Mouse (Mus musculus) frontal cortex, postnatal 14 days (tissue): ENCODE measurements around the gene C1ql3.
A peak's percentile ranks its signal among the peaks of the same experiment; 100 is the strongest.

Source experiments
- DNase-seq, 2 experiments: peaks; one replicate each; pipeline ENCODE4 v3.0.0; 2022; ENCODE audit warnings: low spot score in 2 of 2

The C1ql3 gene

DNA sequence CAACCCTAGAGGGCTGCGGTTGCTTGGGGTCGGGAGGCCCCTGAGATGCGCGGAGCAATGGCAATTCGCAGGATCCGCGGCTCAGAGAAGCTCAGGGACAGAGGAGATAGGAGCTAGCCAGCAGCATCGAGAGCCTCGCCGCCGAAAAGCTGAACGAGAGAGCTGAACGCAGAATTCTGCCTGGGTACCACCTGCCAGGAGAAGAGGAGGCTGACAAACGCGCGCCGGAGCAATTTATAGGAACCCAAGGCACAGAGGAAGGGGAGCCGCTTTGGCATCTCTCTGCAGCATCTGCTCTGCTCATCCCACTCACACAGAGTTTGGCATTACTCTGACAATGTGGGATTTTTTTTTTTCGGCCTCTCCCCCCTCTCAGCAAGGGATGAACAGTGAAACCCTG lies at the start of gene C1ql3:
Gene C1ql3, minus strand, starts transcription at position 335 of the 400 bp plus-strand sequence.
- DNase-seq, result peak; percentile 73 to 74

DNA sequence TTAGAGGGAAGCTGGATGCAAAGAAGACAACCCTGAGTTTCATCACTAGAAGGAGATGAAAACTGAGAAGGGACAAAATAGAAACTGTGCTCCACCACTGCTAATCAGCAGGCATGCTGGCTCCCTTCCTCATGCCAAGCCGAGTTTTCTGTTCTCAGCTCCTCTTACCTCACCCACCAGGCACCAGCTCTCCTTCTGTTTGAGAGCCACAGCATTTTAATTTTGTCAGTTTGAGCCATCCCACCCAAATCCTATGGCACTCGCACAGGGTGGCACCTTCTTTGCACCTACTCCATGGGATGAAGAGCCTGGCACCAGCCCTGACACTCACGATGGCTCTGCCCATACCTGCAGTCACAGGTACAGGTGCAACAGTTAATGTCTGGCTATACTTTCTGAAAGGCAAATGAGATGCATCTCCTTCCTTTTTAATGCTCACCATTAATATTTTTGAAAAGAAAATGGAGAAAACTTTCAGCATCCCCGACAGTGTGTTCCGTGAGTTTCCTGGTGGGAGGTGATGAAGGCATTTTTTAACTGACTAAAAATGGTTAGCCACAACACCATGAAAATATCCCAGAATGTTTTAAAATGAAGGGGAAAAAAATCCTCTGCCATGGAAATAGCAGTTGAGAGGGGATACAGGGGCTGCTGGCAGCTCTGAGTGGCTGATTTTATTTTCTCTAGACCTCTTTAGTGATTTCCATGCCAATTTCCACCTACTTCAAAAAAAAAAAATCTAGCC lies 49.0 kb upstream of the C1ql3 start:
- DNase-seq, result peak; percentile 25 to 36

DNA sequence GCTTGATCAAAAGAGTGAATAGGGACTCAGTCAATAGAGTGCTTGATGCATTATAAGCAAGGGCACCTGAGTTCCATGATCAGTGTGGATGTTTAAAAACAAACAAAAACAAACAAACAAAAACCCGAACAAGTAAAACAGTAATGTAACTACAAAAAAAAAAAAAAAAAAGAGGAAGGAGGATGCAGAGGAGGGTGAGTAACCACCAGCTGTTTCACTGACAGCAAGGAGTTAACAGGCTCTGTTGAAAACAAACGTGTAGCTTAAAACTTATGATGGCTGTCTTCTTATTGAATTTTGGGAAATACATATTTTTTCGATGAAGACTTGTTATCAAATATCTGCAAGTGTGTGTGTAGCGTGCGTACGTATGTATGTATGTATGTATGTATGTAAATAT lies 37.0 kb upstream of the C1ql3 start:
- no peak for DNase-seq

DNA sequence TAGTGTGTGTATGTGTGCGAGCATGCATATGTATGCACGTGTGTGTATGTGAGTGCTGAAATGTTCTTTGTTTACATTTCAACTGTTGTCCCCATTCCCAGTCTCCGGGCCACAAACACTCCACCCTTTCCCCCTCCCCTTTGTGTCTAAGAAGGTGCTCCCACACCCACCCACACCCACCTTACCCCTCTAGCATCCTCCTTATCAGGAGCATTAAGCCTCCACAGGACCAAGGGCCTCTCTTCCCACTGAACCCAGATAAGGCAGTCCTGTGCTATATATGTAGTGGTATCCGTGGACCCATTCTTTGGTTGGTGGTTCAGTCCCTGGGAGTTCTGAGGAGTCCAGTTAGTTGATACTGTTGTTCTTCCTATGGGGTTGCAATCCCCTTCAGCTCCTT lies 32.9 kb upstream of the C1ql3 start:
- DNase-seq, result no peak

DNA sequence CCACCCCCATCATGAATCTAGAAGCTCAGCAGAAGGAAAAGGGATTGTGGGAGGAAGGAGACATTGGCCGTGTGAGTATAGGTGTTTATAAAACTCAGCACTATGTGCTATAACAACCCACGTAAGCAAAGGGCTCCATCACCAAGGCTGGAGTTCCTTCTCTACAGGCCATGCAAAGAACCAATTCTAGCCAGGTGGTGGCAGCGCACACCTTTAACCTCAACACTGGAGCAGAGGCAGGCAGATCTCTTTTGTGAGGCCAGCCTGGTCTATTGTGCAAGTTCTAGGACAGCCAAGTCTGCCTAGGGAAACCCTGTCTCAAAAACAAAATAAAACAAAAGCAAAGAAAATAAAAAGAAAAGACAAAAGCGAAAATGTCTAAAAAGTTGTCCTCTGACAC lies 28.2 kb upstream of the C1ql3 start:
- no peak for DNase-seq

DNA sequence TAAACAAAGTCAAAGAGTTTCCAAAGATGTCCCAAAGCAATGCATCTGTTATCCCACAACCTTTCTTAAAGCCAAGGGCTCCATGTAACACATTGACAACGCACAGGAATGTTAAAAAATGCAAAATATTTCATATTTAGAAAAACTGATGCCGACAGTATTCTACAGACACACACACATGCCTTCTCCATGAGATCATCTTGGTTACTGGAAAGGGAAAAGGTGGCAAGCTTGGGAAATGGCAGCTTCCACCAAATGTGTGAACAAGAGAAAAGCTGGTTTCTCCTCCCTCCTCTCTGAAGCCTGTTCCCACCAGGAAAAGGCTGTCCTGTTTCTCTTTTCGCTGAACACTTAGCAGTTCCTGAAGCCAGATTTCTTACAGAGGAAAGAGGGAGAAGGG lies 27.2 kb upstream of the C1ql3 start:
- DNase-seq, result no peak

DNA sequence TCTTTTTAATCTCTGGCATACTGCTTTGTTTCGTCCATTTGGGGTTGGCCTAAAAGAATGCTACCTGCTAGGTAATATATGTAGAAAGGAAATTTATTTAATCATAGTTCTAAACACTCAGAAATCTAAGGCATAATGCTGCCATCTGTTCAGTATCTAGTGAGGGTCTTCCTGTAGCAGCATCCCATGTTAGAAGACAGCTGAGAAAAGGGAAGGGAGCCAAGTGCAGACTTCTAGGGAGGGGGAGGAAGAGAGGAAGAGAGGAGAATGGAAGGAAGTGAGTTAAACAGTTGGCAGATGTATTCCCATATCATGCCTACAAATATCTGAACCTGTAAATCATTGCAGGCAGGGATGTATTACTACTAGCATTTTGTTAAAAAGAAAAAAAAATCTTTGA lies 7.3 kb upstream of the C1ql3 start:
- DNase-seq, result no peak

DNA sequence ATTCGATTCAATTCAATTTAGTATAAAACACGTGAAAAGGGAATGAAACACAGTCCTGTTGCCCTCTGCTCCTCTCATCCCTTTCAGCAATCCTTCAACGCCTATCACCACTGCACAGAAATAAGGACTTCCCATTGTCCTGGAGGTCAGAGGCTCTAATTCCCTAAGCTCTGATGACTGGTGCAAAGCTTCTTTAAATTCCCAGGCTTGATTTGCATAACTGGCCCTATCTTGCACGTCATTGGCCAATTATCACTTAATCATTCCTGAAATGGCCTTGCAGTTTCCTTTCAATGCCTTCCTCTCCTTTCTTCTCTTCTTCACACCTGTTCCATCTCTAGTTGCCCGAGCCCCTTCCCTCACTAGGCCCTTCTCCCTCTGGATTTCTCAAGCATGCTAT lies 6.8 kb upstream of the C1ql3 start:
- DNase-seq, result no peak

DNA sequence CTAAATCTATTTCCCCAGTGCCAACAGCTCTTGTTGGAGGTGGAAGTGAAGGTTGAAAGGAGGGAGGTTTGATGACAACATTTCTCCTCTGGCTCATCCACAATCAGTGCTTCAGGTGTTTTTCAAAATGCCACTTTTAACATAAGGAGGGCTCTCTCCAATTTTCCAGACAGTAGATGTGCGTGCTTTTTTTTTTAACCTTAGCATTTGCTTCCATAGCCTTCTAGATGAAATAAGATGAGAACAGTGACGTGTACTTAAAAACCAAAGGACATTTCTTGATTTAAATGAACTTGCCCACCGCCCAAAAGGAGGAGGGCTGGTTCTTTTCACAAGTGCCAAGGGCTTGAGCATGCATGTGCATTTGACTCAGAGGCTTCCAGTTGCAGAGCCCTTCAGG lies 367 bp upstream of the C1ql3 start:
- no peak for DNase-seq

DNA sequence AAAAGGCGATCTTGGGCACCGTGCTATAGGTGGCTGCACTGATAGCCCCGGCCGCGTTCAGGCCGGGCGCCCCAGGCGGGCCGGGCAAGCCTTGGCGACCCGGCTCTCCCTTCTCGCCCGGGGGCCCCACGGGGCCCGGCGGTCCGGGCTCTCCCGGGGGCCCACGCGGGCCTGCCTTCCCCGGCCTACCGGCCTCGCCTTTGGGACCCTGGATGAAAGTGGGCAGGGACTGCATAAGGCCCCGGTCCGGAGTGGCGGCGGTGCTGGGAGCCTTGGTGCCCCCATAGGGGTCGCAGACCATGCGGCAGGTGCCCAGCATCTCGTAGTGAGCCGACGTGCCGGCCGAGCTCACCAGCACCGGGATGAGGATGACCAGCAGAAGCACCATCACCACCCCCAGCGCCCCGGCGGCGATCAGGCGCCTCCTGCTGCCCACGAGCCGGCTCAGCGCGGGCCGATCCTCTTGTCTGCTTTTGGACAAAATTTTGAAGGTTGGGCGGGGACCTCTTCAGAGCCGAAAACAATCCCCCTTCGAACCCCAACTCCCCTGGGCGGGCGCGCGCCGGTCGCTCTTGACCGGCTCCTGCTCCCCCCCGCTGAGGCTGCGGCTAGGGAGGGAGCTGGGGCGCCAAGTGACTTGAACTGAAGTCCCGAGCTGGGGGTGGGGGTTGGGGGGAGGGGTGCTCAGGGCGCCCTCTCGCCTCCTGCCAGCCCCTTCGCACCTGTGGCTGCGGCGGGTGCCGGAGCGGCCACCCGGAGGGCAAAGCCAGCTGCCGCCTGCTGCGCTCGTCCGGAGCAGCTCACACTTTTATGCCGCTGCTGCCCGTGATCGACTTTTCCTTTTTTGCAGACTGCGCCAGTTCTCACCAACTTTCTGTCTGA lies 905 bp downstream of the C1ql3 start:
- DNase-seq, result peak in 1 of 2 experiments; percentile 25

DNA sequence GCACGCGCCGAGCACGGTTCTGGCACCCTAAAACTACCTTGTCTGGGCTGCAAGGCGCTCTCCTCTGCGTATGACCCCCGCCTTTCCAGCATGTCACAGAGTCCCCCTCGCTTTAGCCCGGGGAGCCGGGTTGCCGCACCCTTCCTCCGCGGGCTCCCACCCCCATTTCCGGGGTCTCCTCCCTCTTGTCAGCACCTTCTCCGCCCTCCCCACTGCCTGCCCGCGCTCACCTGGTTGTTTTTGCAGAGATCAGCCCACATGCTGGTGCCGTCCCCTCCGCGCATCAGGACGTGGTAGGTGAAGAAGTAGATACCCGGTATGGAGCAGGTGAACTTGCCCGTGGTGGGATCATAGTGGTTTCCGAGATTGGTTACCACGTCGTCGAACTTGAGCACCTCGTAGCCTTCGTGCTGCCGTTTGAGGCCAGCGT lies 1.6 kb downstream of the C1ql3 start:
- peak in 1 of 2 experiments; percentile 10 for DNase-seq

DNA sequence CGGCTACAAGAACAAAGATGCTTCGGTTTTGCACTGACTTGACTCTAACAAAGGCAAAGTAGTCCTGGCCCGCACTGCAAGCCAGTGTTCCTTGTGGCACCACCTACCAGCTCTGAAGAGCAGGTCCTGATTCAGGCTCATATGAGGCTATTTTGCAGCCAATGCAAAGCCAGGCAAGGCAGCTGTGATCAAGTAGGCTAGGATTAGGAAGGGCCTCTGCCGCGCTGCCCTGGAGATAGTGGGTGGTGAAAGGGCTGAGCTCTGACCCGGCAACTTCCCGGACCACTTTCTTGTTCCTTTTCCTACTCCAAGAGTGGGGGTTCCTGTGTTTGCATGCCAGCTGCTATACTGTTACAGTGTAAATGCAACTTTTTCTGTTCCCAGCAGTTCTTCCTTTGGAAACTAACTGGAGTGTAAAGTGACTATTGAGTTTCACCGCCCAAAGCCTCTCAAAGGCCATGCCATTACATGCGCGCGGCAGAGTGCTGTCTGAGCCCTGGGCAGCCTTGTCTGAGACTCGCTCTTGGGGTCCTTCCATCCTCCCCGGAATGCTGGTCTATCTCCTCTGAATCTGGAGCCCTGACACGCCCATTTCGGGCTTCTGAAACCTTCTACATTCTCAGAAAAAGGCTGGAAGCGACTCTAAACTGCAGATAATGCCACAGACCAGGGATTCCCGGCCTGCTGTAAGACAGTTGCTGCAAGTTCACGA lies 2.2 kb downstream of the C1ql3 start:
- DNase-seq, result no peak

DNA sequence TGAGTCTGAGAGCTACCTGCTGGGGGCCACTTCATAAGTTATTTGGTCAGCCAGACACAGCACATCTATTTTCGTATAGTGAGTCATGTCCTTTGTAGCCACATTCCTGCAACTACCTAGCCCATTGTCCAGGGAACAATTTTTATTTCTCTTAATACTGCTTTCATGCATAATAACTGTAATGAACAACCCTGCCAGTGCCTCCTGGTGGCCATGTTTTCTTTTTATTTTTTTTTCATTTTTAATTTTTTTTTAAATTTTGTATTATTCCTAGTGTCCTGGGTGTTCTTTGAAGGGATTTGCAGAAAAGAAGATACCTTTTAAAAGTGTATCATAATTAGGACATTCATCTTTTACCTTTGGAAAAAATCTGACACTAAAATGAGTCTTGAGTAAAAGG lies 3.2 kb downstream of the C1ql3 start:
- DNase-seq, result no peak

DNA sequence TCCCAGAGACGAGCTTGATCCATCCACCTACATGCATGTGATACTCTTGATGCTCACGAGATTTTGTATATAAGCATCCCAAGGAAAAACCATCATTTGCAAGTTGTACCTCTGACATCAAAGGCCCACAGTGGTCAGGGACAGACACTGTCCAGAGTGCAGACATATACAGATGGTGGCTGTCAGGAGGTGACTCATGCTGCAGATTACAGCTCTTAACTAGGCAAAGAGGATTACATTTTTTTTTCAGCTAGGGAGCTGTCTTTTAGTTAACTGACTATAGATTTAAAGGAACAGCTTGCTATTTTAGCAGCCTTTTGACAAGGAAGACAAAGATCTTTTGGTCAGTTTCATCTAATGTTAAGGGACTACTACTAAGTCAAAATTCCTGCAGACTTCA lies 11.6 kb downstream of the C1ql3 start:
- DNase-seq, result no peak

DNA sequence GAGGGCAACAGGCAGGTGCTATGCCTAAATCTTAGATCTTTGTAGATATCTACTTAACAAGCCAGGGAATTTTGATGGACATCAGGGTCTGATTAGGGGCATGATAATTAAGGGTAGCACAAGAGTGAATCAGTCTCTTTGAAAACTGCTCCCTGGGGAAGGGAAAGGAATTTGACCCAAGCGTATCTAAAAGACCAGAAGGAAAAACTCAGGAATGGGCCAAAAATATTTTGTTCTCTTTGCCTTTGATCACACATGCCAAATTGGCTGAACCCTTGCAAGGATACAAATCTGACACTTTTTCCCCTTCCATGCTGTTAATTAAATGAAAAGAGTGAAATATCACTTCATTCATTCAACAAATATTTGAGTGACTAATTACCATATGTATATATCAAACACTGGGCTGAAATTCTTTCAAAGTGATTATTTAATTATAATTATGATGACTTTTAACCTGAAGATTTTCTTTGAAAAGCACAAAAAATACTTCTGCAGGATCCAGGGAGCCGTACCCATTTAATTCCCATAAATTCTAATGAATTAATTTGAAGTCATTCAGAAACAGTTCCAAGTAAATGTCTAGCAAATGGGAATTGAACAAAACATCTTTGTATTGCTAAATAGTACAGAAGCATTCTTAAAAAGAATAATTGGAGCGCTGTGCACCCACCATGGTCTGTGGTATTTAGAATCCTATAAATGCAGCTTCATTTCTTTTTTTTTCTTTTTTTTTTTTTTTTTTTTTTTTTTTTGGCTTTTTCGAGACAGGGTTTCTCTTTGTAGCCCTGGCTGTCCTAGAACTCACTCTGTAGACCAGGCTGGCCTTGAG lies 26.5 kb downstream of the C1ql3 start:
- no peak for DNase-seq

DNA sequence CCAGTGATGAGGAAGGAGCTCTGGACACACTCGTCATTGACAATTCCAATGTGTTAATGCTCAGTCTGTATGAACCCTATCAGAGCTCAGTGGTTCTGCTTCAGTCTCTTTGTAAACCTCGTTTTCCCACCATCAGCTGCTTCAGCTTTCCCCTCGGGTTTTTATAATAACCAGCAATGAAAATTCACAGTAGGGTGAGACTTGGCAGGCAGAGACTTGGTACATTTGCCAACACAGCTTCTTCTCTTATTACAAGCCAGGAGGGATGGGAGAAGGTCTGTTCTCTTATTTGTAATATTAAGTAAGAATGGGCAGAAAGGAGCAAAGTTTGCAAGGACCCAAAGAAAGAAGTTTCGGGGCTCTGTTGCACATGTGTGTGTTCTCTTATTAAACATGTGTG lies 32.8 kb downstream of the C1ql3 start:
- no peak for DNase-seq

DNA sequence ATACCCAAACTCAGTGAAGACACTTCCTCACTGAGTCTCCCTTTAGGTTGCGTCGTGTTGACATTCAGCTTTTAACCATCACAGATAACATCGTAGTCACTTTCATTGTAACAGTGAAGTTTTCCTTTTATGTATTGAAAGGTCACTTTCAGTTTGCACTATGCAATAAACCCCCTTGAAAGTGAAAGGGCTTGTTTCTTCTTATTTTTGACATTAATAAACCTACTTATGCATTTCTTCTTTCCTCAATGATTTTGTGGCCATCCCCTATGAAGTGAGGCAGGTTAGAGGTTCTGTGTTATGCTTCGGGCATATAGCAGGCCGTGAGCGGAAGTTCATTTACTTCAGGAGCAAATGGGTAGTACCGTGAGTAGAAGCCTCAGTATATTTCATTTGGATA lies 34.2 kb downstream of the C1ql3 start:
- DNase-seq, result no peak

DNA sequence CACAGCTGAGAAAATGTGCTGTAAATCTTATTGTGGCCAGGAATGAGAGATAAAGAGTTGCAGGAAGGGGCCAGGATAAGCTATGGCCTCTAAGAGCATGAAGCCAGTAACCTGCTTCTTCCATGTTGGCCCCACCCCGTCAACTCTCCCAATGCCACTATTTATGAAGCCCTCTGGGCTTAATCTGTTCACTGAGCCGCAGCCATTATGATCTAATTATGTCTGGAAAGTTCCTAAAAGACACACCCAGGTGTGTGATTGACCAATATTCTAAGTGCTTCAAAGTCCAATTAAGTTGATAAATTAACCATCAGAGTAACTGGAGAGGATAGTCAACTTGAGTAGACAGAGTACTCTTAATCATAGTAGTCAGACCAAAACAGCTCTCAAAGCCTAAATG lies 37.9 kb downstream of the C1ql3 start:
- DNase-seq, result no peak

DNA sequence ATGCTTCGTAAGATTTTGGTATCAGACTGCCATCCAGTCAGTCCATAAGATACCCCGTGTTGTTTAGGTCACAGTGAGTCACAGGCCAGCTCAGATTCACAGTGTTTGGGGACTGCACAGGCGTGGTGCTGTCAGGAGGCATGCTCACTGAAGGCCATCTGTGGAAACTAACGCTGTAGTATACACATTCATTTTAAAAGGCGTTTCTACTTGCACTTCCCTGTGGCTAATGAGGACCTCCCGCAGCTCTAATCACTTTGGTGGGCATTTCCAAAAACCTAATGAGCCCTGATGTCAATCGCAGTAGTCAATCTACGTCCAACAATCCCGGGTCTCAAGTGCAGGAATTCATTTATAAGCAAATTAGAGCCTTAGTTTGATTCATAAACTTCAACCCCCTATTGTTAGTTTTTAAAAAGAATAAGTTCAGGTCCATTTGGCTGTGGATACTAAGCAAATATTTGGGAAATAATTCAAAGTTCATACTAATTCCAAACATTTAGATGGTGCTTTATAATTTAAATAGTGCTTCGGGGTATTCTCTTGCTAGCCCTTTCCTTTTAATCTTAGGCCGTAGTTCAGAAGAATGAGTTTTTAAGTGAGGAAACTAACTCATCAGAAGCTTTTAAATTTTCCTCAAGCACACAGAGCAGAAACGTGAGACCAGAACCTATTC lies 41.4 kb downstream of the C1ql3 start:
- no peak for DNase-seq

DNA sequence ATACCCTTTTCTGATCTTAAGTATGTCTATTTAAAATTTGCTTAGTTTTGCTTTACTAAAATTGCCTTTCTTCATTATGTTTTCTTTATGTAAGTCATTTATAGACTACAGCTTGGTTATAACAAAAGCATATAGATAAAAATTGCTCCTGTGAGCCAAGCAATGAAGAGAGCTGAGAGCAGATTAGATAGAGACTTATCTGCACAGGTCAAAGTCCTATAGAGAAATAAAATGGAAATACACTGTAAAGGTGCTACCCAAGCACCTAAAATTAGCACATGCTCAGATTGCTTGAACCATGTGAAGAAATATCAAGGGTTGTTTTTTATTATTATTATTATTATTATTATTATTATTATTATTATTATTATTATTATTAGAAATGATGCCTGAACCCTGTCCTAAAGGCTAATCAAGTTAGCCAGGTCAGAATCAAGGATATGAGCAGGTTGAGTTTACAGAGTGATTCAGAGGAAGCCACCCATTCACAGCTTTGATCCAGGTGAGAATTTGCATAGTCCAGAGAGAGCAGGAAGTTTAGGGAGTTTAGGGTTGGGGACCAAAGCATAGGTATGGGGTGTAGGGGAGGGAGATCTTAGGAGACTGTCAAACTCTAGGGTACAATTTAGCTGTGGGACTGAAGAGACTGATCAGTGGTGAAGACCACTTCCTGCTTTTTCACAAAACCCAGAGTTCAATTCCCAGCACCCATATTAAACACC lies 54.7 kb downstream of the C1ql3 start:
- DNase-seq, result no peak
